In genomic region chr10:7779751-7780237, GRCm38 (mm10) we compare ENCODE assay signal across 8 mouse cellular contexts. TPM values are rescaled to one million over a fixed set of nuclear protein-coding genes. Genes with fewer than 3 reads are reported as not detected.
DNase-seq lines count a peak whose midpoint lies in the region; ATAC-seq and TF ChIP-seq lines count a peak whose summit lies in the region.

No protein-coding gene starts in this region.

- peak; percentile 63 for DNase-seq in liver, adult 2 months (ENCODE audit: extremely low read depth, low read depth, low spot score)
- no peak for DNase-seq in liver
- DNase-seq in thymus, postnatal 25 days: no peak
- DNase-seq in urinary bladder, postnatal 14 days (ENCODE audit: low spot score): no peak
- no peak for DNase-seq in right cerebral cortex, postnatal 36 days (ENCODE audit: low spot score in 2 of 2)

- peaks cover 9% of the 10 kb centered on the region for H3K36me3 ChIP-seq in liver, adult 2 months (ENCODE audit: control insufficient read depth, insufficient read depth, low read length)
- peaks cover 14% of the 10 kb centered on the region for H3K36me3 ChIP-seq in embryonic facial prominence, embryonic 12.5 days
- H3K36me3 ChIP-seq in intestine, postnatal 0 days (ENCODE audit: control insufficient read depth, insufficient read depth): peaks cover 15% of the 10 kb centered on the region
- H3K36me3 ChIP-seq in neural tube, embryonic 15.5 days: peaks cover 16% of the 10 kb centered on the region

- peak overlapping the region; percentile 90 for H3K4me3 ChIP-seq in liver, adult 2 months (ENCODE audit: insufficient read depth, low read depth, low read length)
- peak overlapping the region; percentile 99 for H3K4me3 ChIP-seq in embryonic facial prominence, embryonic 12.5 days
- peak overlapping the region; percentile 100 for H3K4me3 ChIP-seq in intestine, postnatal 0 days (ENCODE audit: low read depth, low read length)
- peak overlapping the region; percentile 78 for H3K4me3 ChIP-seq in neural tube, embryonic 15.5 days (replicated peaks)

- H3K27ac ChIP-seq in liver, adult 2 months (replicated peaks; ENCODE audit: insufficient read depth, low read depth, low read length): no peak overlapping the region
- H3K27ac ChIP-seq in embryonic facial prominence, embryonic 12.5 days: no peak overlapping the region
- no peak overlapping the region; the same call in 1 of the 2 replicates for H3K27ac ChIP-seq in intestine, postnatal 0 days (ENCODE audit: low read depth, low read length)
- no peak overlapping the region for H3K27ac ChIP-seq in neural tube, embryonic 15.5 days (replicated peaks)

- peak overlapping the region; percentile 93; the same call in 1 of the 2 replicates for H3K9ac ChIP-seq in liver, adult 2 months (ENCODE audit: low read depth, low read length)
- H3K9ac ChIP-seq in embryonic facial prominence, embryonic 12.5 days: peak overlapping the region; percentile 89
- H3K9ac ChIP-seq in intestine, postnatal 0 days (ENCODE audit: low read depth, low read length): peak overlapping the region; percentile 87
- H3K9ac ChIP-seq in neural tube, embryonic 15.5 days (replicated peaks): peak overlapping the region; percentile 73

- no peak for TF ChIP-seq CTCF in liver, adult 2 months (IDR thresholded peaks at IDR 0.05; ENCODE audit: low read depth, low read length)
- TF ChIP-seq CTCF in intestine, postnatal 0 days (IDR thresholded peaks at IDR 0.05; ENCODE audit: low read depth): no peak

- H3K9me3 ChIP-seq in embryonic facial prominence, embryonic 12.5 days: no peaks in the 10 kb centered on the region
- no peaks in the 10 kb centered on the region for H3K9me3 ChIP-seq in intestine, postnatal 0 days (ENCODE audit: control insufficient read depth)
- H3K9me3 ChIP-seq in neural tube, embryonic 15.5 days (replicated peaks): no peaks in the 10 kb centered on the region

- no peaks in the 10 kb centered on the region for H3K27me3 ChIP-seq in liver, adult 2 months (ENCODE audit: control insufficient read depth, insufficient read depth, low read length)
- no peaks in the 10 kb centered on the region for H3K27me3 ChIP-seq in embryonic facial prominence, embryonic 12.5 days
- no peaks in the 10 kb centered on the region for H3K27me3 ChIP-seq in intestine, postnatal 0 days (replicated peaks; ENCODE audit: control insufficient read depth, insufficient read depth, low read length)
- H3K27me3 ChIP-seq in neural tube, embryonic 15.5 days (replicated peaks): no peaks in the 10 kb centered on the region

- H3K4me1 ChIP-seq in liver, adult 2 months (ENCODE audit: control insufficient read depth, insufficient read depth, low read length): peaks cover 4% of the 10 kb centered on the region; the same call in 1 of the 2 replicates
- H3K4me1 ChIP-seq in embryonic facial prominence, embryonic 12.5 days: peaks cover 7% of the 10 kb centered on the region; the same call in 1 of the 2 replicates
- no peaks in the 10 kb centered on the region for H3K4me1 ChIP-seq in intestine, postnatal 0 days (replicated peaks; ENCODE audit: control insufficient read depth, insufficient read depth, low read length)
- H3K4me1 ChIP-seq in neural tube, embryonic 15.5 days: peaks cover 31% of the 10 kb centered on the region

- no peak for TF ChIP-seq POLR2A in liver, adult 2 months (IDR thresholded peaks at IDR 0.05; ENCODE audit: extremely low read depth, insufficient read depth, low read length)

- WGBS in liver, adult 2 months: 9% methylated on average over 7 of the region's 7 CpGs
- 25% methylated on average over 6 of the region's 7 CpGs for WGBS in embryonic facial prominence, embryonic 12.5 days
- 15% methylated on average over 7 of the region's 7 CpGs for WGBS in intestine, postnatal 0 days
- 18% methylated on average over 7 of the region's 7 CpGs for WGBS in neural tube, embryonic 15.5 days

- ATAC-seq in embryonic facial prominence, embryonic 12.5 days (ENCODE audit: insufficient number of reproducible peaks, insufficient read depth, low FRiP score, low TSS enrichment): no peak
- ATAC-seq in intestine, postnatal 0 days: peak; percentile 1; the same call in 1 of the 2 replicates
- ATAC-seq in neural tube, embryonic 15.5 days (ENCODE audit: low FRiP score): peak; percentile 1; the same call in 1 of the 2 replicates

- peak overlapping the region; percentile 69 for H3K4me2 ChIP-seq in embryonic facial prominence, embryonic 12.5 days (replicated peaks)
- peak overlapping the region; percentile 83 for H3K4me2 ChIP-seq in intestine, postnatal 0 days (replicated peaks; ENCODE audit: low read depth)
- peak overlapping the region; percentile 75 for H3K4me2 ChIP-seq in neural tube, embryonic 15.5 days

- H3K79me2 ChIP-seq in liver, adult 2 months (ENCODE audit: control insufficient read depth, insufficient read depth, low read length): 0 out of 2 replicates have a peak, but pooled peaks cover 2% of the 10 kb centered on the region

RNA-seq across cellular contexts. Expression of gene Ginm1, which starts 12.8 kb away (rescaled TPM):
- 34.4 and 64.2 TPM in 2 replicates for total RNA-seq in liver, adult 2 months (2014; rRNA removed)
- 13.6 TPM in 2 replicates for polyA plus RNA-seq in liver, adult 2 months (2012; rRNA removed)
- 65.8 and 78.4 TPM in 2 replicates for polyA plus RNA-seq in embryonic facial prominence, embryonic 12.5 days (2016; fragmentation: Nextera tagmentation; extraction: Ambion mirVana)
- polyA plus RNA-seq in intestine, postnatal 0 days (2015; fragmentation: Nextera tagmentation; extraction: Ambion mirVana): 91.9 and 92.8 TPM in 2 replicates
- 54.0 and 58.5 TPM in 2 replicates for polyA plus RNA-seq in neural tube, embryonic 15.5 days (2015; fragmentation: Nextera tagmentation; extraction: Ambion mirVana)

RNA-seq across cellular contexts. Expression of gene Ppil4, which starts 12.9 kb away (rescaled TPM):
- total RNA-seq in liver, adult 2 months (2014; rRNA removed): 9.1 and 12.1 TPM in 2 replicates
- polyA plus RNA-seq in liver, adult 2 months (2012; rRNA removed): 2.4 and 2.8 TPM in 2 replicates
- 42.7 and 47.3 TPM in 2 replicates for polyA plus RNA-seq in embryonic facial prominence, embryonic 12.5 days (2016; fragmentation: Nextera tagmentation; extraction: Ambion mirVana)
- polyA plus RNA-seq in intestine, postnatal 0 days (2015; fragmentation: Nextera tagmentation; extraction: Ambion mirVana): 17.1 and 19.7 TPM in 2 replicates
- 42.1 and 43.0 TPM in 2 replicates for polyA plus RNA-seq in neural tube, embryonic 15.5 days (2015; fragmentation: Nextera tagmentation; extraction: Ambion mirVana)

RNA-seq across cellular contexts. Expression of gene Zc3h12d, which starts 52.5 kb away (rescaled TPM):
- 2.2 and 2.6 TPM in 2 replicates for total RNA-seq in liver, adult 2 months (2014; rRNA removed)
- polyA plus RNA-seq in liver, adult 2 months (2012; rRNA removed): 1.6 TPM in 2 replicates
- polyA plus RNA-seq in embryonic facial prominence, embryonic 12.5 days (2016; fragmentation: Nextera tagmentation; extraction: Ambion mirVana): 0.05 and 0.10 TPM in 2 replicates
- 0.92 and 1.2 TPM in 2 replicates for polyA plus RNA-seq in intestine, postnatal 0 days (2015; fragmentation: Nextera tagmentation; extraction: Ambion mirVana)
- 0.19 and 0.34 TPM in 2 replicates for polyA plus RNA-seq in neural tube, embryonic 15.5 days (2015; fragmentation: Nextera tagmentation; extraction: Ambion mirVana)

RNA-seq across cellular contexts. Expression of gene Katna1, which starts 54.0 kb away (rescaled TPM):
- 16.0 and 18.9 TPM in 2 replicates for total RNA-seq in liver, adult 2 months (2014; rRNA removed)
- 1.7 and 2.4 TPM in 2 replicates for polyA plus RNA-seq in liver, adult 2 months (2012; rRNA removed)
- polyA plus RNA-seq in embryonic facial prominence, embryonic 12.5 days (2016; fragmentation: Nextera tagmentation; extraction: Ambion mirVana): 64.7 and 65.9 TPM in 2 replicates
- 33.0 and 37.1 TPM in 2 replicates for polyA plus RNA-seq in intestine, postnatal 0 days (2015; fragmentation: Nextera tagmentation; extraction: Ambion mirVana)
- polyA plus RNA-seq in neural tube, embryonic 15.5 days (2015; fragmentation: Nextera tagmentation; extraction: Ambion mirVana): 25.6 and 32.1 TPM in 2 replicates
